Mouse (Mus musculus): ENCODE measurements at regions not wholly inside any gene's neighbourhood (a gene's known extent, or its start where the extent isn't known, plus 50 kb on each side); places are given as distances from the start of the nearest gene placed in this dataset.

DNA sequence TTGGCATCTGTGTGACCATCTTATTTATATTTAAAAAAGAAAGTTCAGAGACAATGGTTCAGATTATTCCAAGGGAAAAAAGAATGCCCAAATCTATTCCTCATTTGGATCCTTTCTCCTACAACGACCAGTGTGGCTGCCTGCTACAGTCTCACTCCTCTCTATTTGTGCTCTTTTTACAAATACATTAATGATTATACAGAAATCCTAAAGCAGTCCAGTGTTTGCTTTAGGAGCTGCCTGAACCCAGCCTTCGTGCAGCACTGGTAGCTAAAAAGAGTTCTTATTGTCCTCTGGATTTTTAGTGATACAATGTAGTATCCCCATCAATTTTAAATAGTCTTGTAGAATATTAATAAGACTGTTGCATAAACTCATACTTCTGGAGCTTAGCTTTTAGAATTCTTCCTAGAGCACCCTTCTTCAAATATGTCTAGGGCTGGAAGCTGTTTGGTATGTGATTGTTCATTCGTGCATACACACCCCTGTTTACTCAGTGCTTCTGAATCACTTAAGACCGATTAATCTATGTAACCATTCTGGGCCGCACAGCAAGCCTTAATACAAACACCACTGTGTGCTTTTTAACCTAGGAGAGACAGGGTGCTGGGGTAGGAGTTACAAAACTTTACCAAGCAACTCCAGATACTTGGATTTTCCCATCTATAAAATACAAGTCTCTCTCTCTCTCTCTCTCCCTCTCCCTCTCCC lies 69.0 kb upstream of the Magi3 start:
- H3K4me2 ChIP-seq: no peak overlapping the region
- H3K4me3 ChIP-seq (ENCODE audit: low read depth, low read length): no peak overlapping the region
- no peaks in the 10 kb centered on the region for H3K36me3 ChIP-seq (ENCODE audit: control insufficient read depth, insufficient read depth, low read length)
- 72% methylated on average over 5 of the region's 5 CpGs for WGBS (ENCODE audit: insufficient replicate concordance)
- H3K4me1 ChIP-seq (ENCODE audit: control insufficient read depth, insufficient read depth, low read length): no peaks in the 10 kb centered on the region
- no peaks in the 10 kb centered on the region for H3K9me3 ChIP-seq (replicated peaks; ENCODE audit: control insufficient read depth, low read length)
- H3K9ac ChIP-seq (ENCODE audit: low read depth, low read length): no peak overlapping the region
- no peaks in the 10 kb centered on the region for H3K27me3 ChIP-seq (ENCODE audit: control insufficient read depth, insufficient read depth, low read length)
- no peak overlapping the region for H3K27ac ChIP-seq (ENCODE audit: low read depth, low read length)
- no peak for ATAC-seq (replicated peaks; ENCODE audit: insufficient number of reproducible peaks, low FRiP score, low TSS enrichment)

DNA sequence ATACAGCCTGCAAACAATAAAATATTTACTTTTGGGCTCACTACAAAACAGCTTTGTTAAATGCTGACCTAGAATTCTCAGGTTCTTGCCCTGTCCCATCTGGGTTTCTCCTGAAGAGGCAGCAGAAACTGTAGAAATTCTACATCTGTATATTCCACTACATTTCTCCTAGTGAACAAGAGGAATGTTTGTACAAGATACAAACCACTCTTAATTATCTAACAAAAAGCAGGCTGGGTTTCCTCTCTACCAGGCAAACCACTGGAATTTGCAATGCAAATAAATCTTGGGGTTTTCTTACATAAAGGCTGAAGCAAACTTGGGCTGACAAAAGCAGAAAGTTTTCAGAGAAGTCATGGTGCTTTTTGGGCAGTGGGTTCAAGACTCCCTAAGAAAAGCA lies 67.7 kb upstream of the Magi3 start:
- no peaks in the 10 kb centered on the region for H3K36me3 ChIP-seq (ENCODE audit: control insufficient read depth, insufficient read depth, low read length)
- no peaks in the 10 kb centered on the region for H3K4me1 ChIP-seq (ENCODE audit: control insufficient read depth, insufficient read depth, low read length)
- H3K27ac ChIP-seq (ENCODE audit: low read depth, low read length): no peak overlapping the region
- H3K9ac ChIP-seq (ENCODE audit: low read depth, low read length): no peak overlapping the region
- no peaks in the 10 kb centered on the region for H3K27me3 ChIP-seq (ENCODE audit: control insufficient read depth, insufficient read depth, low read length)
- no peak for ATAC-seq (replicated peaks; ENCODE audit: insufficient number of reproducible peaks, low FRiP score, low TSS enrichment)
- H3K9me3 ChIP-seq (replicated peaks; ENCODE audit: control insufficient read depth, low read length): no peaks in the 10 kb centered on the region
- no peak overlapping the region for H3K4me3 ChIP-seq (ENCODE audit: low read depth, low read length)
- H3K4me2 ChIP-seq: no peak overlapping the region

- WGBS (ENCODE audit: insufficient replicate concordance): 80% methylated on average over 2 of the region's 2 CpGs
- Histone ChIP-seq H3K36me3 (ENCODE audit: control insufficient read depth, insufficient read depth, low read length) (no peaks in the 10 kb centered on the region), H3K4me2 (no peak overlapping the region), H3K27ac (ENCODE audit: low read depth, low read length) (no peak overlapping the region), H3K4me1 (ENCODE audit: control insufficient read depth, insufficient read depth, low read length) (no peaks in the 10 kb centered on the region), H3K27me3 (ENCODE audit: control insufficient read depth, insufficient read depth, low read length) (no peaks in the 10 kb centered on the region), H3K4me3 (ENCODE audit: low read depth, low read length) (no peak overlapping the region), H3K9me3 (replicated peaks; ENCODE audit: control insufficient read depth, low read length) (no peaks in the 10 kb centered on the region), H3K9ac (ENCODE audit: low read depth, low read length) (no peak overlapping the region)
- ATAC-seq (replicated peaks; ENCODE audit: insufficient number of reproducible peaks, low FRiP score, low TSS enrichment): no peak
Observed at GRCm38 (mm10) chr3:104284961-104285360, 64.8 kb upstream of the Magi3 start.

GRCm38 (mm10) chr3:104283855-104284254 lies 63.7 kb upstream of the Magi3 start:
- no peaks in the 10 kb centered on the region for H3K36me3 ChIP-seq (ENCODE audit: control insufficient read depth, insufficient read depth, low read length)
- H3K27me3 ChIP-seq (ENCODE audit: control insufficient read depth, insufficient read depth, low read length): no peaks in the 10 kb centered on the region
- no peaks in the 10 kb centered on the region for H3K9me3 ChIP-seq (replicated peaks; ENCODE audit: control insufficient read depth, low read length)
- ATAC-seq (replicated peaks; ENCODE audit: insufficient number of reproducible peaks, low FRiP score, low TSS enrichment): no peak
- H3K27ac ChIP-seq (ENCODE audit: low read depth, low read length): no peak overlapping the region
- no peaks in the 10 kb centered on the region for H3K4me1 ChIP-seq (ENCODE audit: control insufficient read depth, insufficient read depth, low read length)
- WGBS (ENCODE audit: insufficient replicate concordance): 50% methylated on average over 5 of the region's 5 CpGs
- H3K4me3 ChIP-seq (ENCODE audit: low read depth, low read length): no peak overlapping the region
- no peak overlapping the region for H3K4me2 ChIP-seq
- H3K9ac ChIP-seq (ENCODE audit: low read depth, low read length): no peak overlapping the region

- no peak for ATAC-seq (replicated peaks; ENCODE audit: insufficient number of reproducible peaks, low FRiP score, low TSS enrichment)
Observed at GRCm38 (mm10) chr3:104279505-104279904, 59.3 kb upstream of the Magi3 start.

DNA sequence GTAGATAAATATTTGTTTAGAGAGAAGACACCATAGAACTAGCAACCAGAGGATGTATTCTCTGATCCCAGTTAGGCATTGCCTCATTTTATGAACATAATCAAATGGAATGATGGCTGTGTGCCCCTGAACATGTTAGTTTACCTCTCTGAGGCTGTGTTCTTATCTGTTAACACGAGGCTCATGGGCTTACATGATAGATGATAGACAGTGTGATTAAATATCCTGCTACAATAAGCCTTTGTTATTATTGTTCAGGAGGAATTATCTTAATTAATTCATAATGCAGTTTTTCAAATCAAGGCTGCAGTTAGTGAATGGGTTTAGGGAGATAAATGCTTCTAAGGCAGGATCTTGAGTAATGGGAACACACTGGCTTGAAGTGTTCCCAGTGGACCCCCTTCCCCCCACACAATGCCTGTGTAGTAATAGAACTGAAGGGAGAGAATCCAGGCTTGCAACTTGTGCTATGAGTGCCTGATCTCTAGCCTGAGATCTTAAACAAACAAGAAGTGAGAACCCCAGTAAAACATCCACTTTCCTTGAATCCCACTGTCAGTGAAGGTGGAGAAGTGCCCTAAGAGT lies 54.6 kb upstream of the Magi3 start:
- H3K27ac ChIP-seq (ENCODE audit: low read depth, low read length): no peak overlapping the region
- H3K9me3 ChIP-seq (replicated peaks; ENCODE audit: control insufficient read depth, low read length): no peaks in the 10 kb centered on the region
- no peaks in the 10 kb centered on the region for H3K27me3 ChIP-seq (ENCODE audit: control insufficient read depth, insufficient read depth, low read length)
- no peak overlapping the region for H3K9ac ChIP-seq (ENCODE audit: low read depth, low read length)
- H3K36me3 ChIP-seq (ENCODE audit: control insufficient read depth, insufficient read depth, low read length): no peaks in the 10 kb centered on the region
- WGBS (ENCODE audit: insufficient replicate concordance): 38% methylated on average over 1 of the region's 1 CpGs
- H3K4me2 ChIP-seq: no peak overlapping the region
- ATAC-seq (replicated peaks; ENCODE audit: insufficient number of reproducible peaks, low FRiP score, low TSS enrichment): no peak
- H3K4me3 ChIP-seq (ENCODE audit: low read depth, low read length): no peak overlapping the region
- peaks cover 6% of the 10 kb centered on the region for H3K4me1 ChIP-seq (ENCODE audit: control insufficient read depth, insufficient read depth, low read length)

More at GRCm38 (mm10) chr3:104279505-104279904, 59.3 kb upstream of the Magi3 start:
- peaks cover 6% of the 10 kb centered on the region for H3K4me1 ChIP-seq (ENCODE audit: control insufficient read depth, insufficient read depth, low read length)
- no peaks in the 10 kb centered on the region for H3K36me3 ChIP-seq (ENCODE audit: control insufficient read depth, insufficient read depth, low read length)
- no peak overlapping the region for H3K27ac ChIP-seq (ENCODE audit: low read depth, low read length)
- no peak overlapping the region for H3K4me2 ChIP-seq
- no peak overlapping the region for H3K4me3 ChIP-seq (ENCODE audit: low read depth, low read length)
- H3K9ac ChIP-seq (ENCODE audit: low read depth, low read length): no peak overlapping the region
- 53% methylated on average over 6 of the region's 6 CpGs for WGBS (ENCODE audit: insufficient replicate concordance)
- no peaks in the 10 kb centered on the region for H3K27me3 ChIP-seq (ENCODE audit: control insufficient read depth, insufficient read depth, low read length)
- H3K9me3 ChIP-seq (replicated peaks; ENCODE audit: control insufficient read depth, low read length): no peaks in the 10 kb centered on the region

GRCm38 (mm10) chr3:104274084-104274483 lies 53.9 kb upstream of the Magi3 start:
- H3K9me3 ChIP-seq (replicated peaks; ENCODE audit: control insufficient read depth, low read length): no peaks in the 10 kb centered on the region
- no peak overlapping the region for H3K9ac ChIP-seq (ENCODE audit: low read depth, low read length)
- no peak overlapping the region for H3K4me2 ChIP-seq
- H3K27ac ChIP-seq (ENCODE audit: low read depth, low read length): no peak overlapping the region
- H3K27me3 ChIP-seq (ENCODE audit: control insufficient read depth, insufficient read depth, low read length): no peaks in the 10 kb centered on the region
- ATAC-seq (replicated peaks; ENCODE audit: insufficient number of reproducible peaks, low FRiP score, low TSS enrichment): no peak
- no peak overlapping the region for H3K4me3 ChIP-seq (ENCODE audit: low read depth, low read length)
- no peaks in the 10 kb centered on the region for H3K36me3 ChIP-seq (ENCODE audit: control insufficient read depth, insufficient read depth, low read length)
- peaks cover 6% of the 10 kb centered on the region for H3K4me1 ChIP-seq (ENCODE audit: control insufficient read depth, insufficient read depth, low read length)

Measured in heart, embryonic 11.5 days (tissue).